Mouse (Mus musculus) MEL (cell line): ENCODE data around the gene Klhdc3. TPM values are rescaled to one million over a fixed set of nuclear protein-coding genes. Genes with fewer than 3 reads are reported as not detected.
A peak's percentile ranks its signal among the peaks of the same experiment; 100 is the strongest.

Experiments used
- DNase-seq: peaks from one replicate; pipeline ENCODE4 v3.0.0; 2011; ENCODE audit warnings: low read depth, low spot score
- H3K27ac ChIP-seq: 2 replicates; pipeline ENCODE4 v1.5.1; 2012; ENCODE audit warnings: low read depth, mild to moderate bottlenecking, control low read depth, low read length, moderate library complexity; ENCODE audit not compliant: control insufficient read depth
- H3K27me3 ChIP-seq, 2 experiments: fragments of 150-350 bp in 1 of 2; sonication (generic) in 1 of 2; 2 replicates each; pipeline ENCODE4 v1.6.1; 2012; ENCODE audit warnings: low read length in 2 of 2, mild to moderate bottlenecking in 2 of 2, improper control_type of control experiment in 1 of 2, moderate library complexity in 1 of 2; ENCODE audit not compliant: insufficient read depth in 2 of 2, control insufficient read depth in 1 of 2
- H3K36me3 ChIP-seq, 2 experiments: 2 replicates each; pipeline ENCODE4 v1.6.1; 2012 to 2014; ENCODE audit warnings: low read length in 2 of 2, improper control_type of control experiment in 1 of 2, inconsistent platforms in 1 of 2, mild to moderate bottlenecking in 1 of 2; ENCODE audit not compliant: insufficient read depth in 2 of 2, control insufficient read depth in 1 of 2
- H3K4me1 ChIP-seq, 2 experiments: fragments of 150-350 bp in 1 of 2; sonication (generic) in 1 of 2; 2 replicates each; pipeline ENCODE4 v1.6.1; 2012; ENCODE audit warnings: low read length in 2 of 2, improper control_type of control experiment in 1 of 2, mild to moderate bottlenecking in 1 of 2; ENCODE audit not compliant: insufficient read depth in 2 of 2, control insufficient read depth in 1 of 2
- H3K4me3 ChIP-seq, 2 experiments: fragments of 150-350 bp in 1 of 2; sonication (generic) in 1 of 2; 2 replicates each; pipeline ENCODE4 v1.5.1; 2012; ENCODE audit warnings: low read depth in 2 of 2, low read length in 2 of 2, mild to moderate bottlenecking in 2 of 2, moderate library complexity in 2 of 2, control low read depth in 1 of 2, improper control_type of control experiment in 1 of 2; ENCODE audit not compliant: control insufficient read depth in 1 of 2, insufficient read depth in 1 of 2
- H3K79me2 ChIP-seq: 2 replicates; pipeline ENCODE4 v1.6.1; 2012; ENCODE audit warnings: mild to moderate bottlenecking, low read length, moderate library complexity; ENCODE audit not compliant: control insufficient read depth, poor library complexity, insufficient read depth
- H3K9ac ChIP-seq: 2 replicates; pipeline ENCODE4 v1.6.1; 2012; ENCODE audit warnings: low read depth, mild to moderate bottlenecking, control low read depth, low read length, moderate library complexity; ENCODE audit not compliant: control insufficient read depth, poor library complexity, severe bottlenecking
- H3K9me3 ChIP-seq: fragments of 150-350 bp; sonication (generic); replicated peaks from 2 replicates; pipeline ENCODE4 v1.6.1; 2012; ENCODE audit warnings: mild to moderate bottlenecking, low read length, improper control_type of control experiment, moderate library complexity; ENCODE audit not compliant: insufficient read depth
- BHLHE40 ChIP-seq: IDR thresholded peaks from 2 replicates; pipeline ENCODE4 v1.6.1; 2012; ENCODE audit warnings: low read depth, mild to moderate bottlenecking, inconsistent platforms, low read length, improper control_type of control experiment, borderline replicate concordance
- E2F4 ChIP-seq: IDR thresholded peaks from 2 replicates; pipeline ENCODE4 v1.6.1; 2011; ENCODE audit warnings: low read depth, low read length, improper control_type of control experiment, borderline replicate concordance
- ELF1 ChIP-seq: IDR thresholded peaks from 2 replicates; pipeline ENCODE4 v1.6.1; 2014; ENCODE audit warnings: low read depth, mild to moderate bottlenecking, inconsistent platforms, low read length, improper control_type of control experiment, moderate library complexity
- ETS1 ChIP-seq: IDR thresholded peaks from 2 replicates; pipeline ENCODE4 v1.6.1; 2012; ENCODE audit warnings: low read depth, mild to moderate bottlenecking, inconsistent platforms, low read length, improper control_type of control experiment, moderate library complexity
- GABPA ChIP-seq: IDR thresholded peaks from 2 replicates; pipeline ENCODE4 v1.6.1; 2012; ENCODE audit warnings: low read depth, mild to moderate bottlenecking, inconsistent platforms, low read length, improper control_type of control experiment, moderate library complexity
- GATA1 ChIP-seq: IDR thresholded peaks from 2 replicates; pipeline ENCODE4 v1.6.1; 2011; ENCODE audit warnings: low read depth, low read length, improper control_type of control experiment
- HCFC1 ChIP-seq: IDR thresholded peaks from 2 replicates; pipeline ENCODE4 v1.6.1; 2012; ENCODE audit warnings: low read depth, mild to moderate bottlenecking, inconsistent platforms, low read length, improper control_type of control experiment, moderate library complexity
- JUND ChIP-seq: IDR thresholded peaks from 2 replicates; pipeline ENCODE4 v1.6.1; 2011; ENCODE audit warnings: low read depth, mild to moderate bottlenecking, improper control_type of control experiment, low read length
- KAT2A ChIP-seq: conservative IDR thresholded peaks from 2 replicates; pipeline ENCODE4 v1.6.1; 2012; ENCODE audit warnings: low read depth, low read length, improper control_type of control experiment, inconsistent platforms
- MAX ChIP-seq: IDR thresholded peaks from 2 replicates; pipeline ENCODE4 v1.6.1; 2011; ENCODE audit warnings: low read length, improper control_type of control experiment
- MEF2A ChIP-seq: IDR thresholded peaks from 2 replicates; pipeline ENCODE4 v1.6.1; 2014; ENCODE audit warnings: low read depth, mild to moderate bottlenecking, inconsistent platforms, low read length, improper control_type of control experiment; ENCODE audit not compliant: poor library complexity, insufficient replicate concordance, severe bottlenecking; ENCODE audit errors: extremely low read depth
- MYB ChIP-seq: IDR thresholded peaks from 2 replicates; pipeline ENCODE4 v1.6.1; 2011; ENCODE audit warnings: mild to moderate bottlenecking, low read depth, low read length, improper control_type of control experiment
- POLR2AphosphoS2 ChIP-seq: IDR thresholded peaks from 2 replicates; pipeline ENCODE4 v1.6.1; 2011; ENCODE audit warnings: low read length, improper control_type of control experiment
- RCOR1 ChIP-seq: IDR thresholded peaks from 2 replicates; pipeline ENCODE4 v1.6.1; 2012; ENCODE audit warnings: low read depth, mild to moderate bottlenecking, inconsistent platforms, low read length, improper control_type of control experiment
- TAL1 ChIP-seq: IDR thresholded peaks from 2 replicates; pipeline ENCODE4 v1.6.1; 2012; ENCODE audit warnings: mild to moderate bottlenecking, inconsistent platforms, low read length, moderate library complexity, mixed read lengths
- TCF12 ChIP-seq: IDR thresholded peaks from 2 replicates; pipeline ENCODE4 v1.6.1; 2014; ENCODE audit warnings: low read depth, mild to moderate bottlenecking, inconsistent platforms, low read length, improper control_type of control experiment, moderate library complexity
- UBTF ChIP-seq: IDR thresholded peaks from 2 replicates; pipeline ENCODE4 v1.6.1; 2012; ENCODE audit warnings: low read depth, mild to moderate bottlenecking, inconsistent platforms, low read length, improper control_type of control experiment, moderate library complexity, borderline replicate concordance; ENCODE audit not compliant: insufficient read depth
- USF2 ChIP-seq, 2 experiments: IDR thresholded peaks; 2 replicates each; pipeline ENCODE4 v1.6.1; 2011 to 2012; ENCODE audit warnings: improper control_type of control experiment in 2 of 2, low read length in 2 of 2, borderline replicate concordance in 1 of 2, inconsistent platforms in 1 of 2, low read depth in 1 of 2, mild to moderate bottlenecking in 1 of 2; ENCODE audit not compliant: insufficient read depth in 1 of 2
- ZC3H11A ChIP-seq: IDR thresholded peaks from 2 replicates; pipeline ENCODE4 v1.6.1; 2012; ENCODE audit warnings: low read depth, mild to moderate bottlenecking, inconsistent platforms, low read length, improper control_type of control experiment
- ZKSCAN1 ChIP-seq: IDR thresholded peaks from 2 replicates; pipeline ENCODE4 v1.6.1; 2012; ENCODE audit warnings: low read depth, mild to moderate bottlenecking, inconsistent platforms, low read length, improper control_type of control experiment, moderate library complexity
- ZMIZ1 ChIP-seq: IDR thresholded peaks from 2 replicates; pipeline ENCODE4 v1.6.1; 2012; ENCODE audit warnings: low read depth, mild to moderate bottlenecking, inconsistent platforms, low read length, improper control_type of control experiment, moderate library complexity
- polyA plus RNA-seq, 2 experiments: library from polyadenylated mRNA; stranded (reverse) in 1 of 2; unstranded in 1 of 2; fragments of >175 nt in 1 of 2; fragments of >200 nt in 1 of 2; gene quantifications; 2 replicates each; pipeline versions ENCODE4 v1.2.1 to v1.2.4; 2012; ENCODE audit warnings: low replicate concordance in 2 of 2, low read depth in 1 of 2; ENCODE audit not compliant: insufficient read length in 2 of 2, insufficient read depth in 1 of 2, missing spikeins in 1 of 2
- total RNA-seq: library from RNA; depleted of rRNA; stranded (reverse); fragments of 300-350 nt; gene quantifications from 2 replicates; pipeline ENCODE4 v1.2.3, GENCODE M21; 2012

Gene Klhdc3
- total and polyA plus RNA-seq, 3 experiments, result 95.0 to 203 TPM; not detected in 1

GRCm38 (mm10) chr17:46645561-46646321, 35.0 kb downstream of the Klhdc3 start, which contains the start of the genes Klc4 and Mrpl2 (continued):
- TF ChIP-seq ZKSCAN1 (no peak), HCFC1 (peak; percentile 95), TCF12 (peak; percentile 59; the same call in 1 of the 2 replicates), ZC3H11A (0 out of 2 replicates have a peak, but pooled peaks have one; percentile 40), POLR2AphosphoS2 (peak; percentile 97; the same call in 1 of the 2 replicates), KAT2A (peak; percentile 70), MYB (no peak), E2F4 (no peak), UBTF (no peak), TAL1 (no peak), MAX (peak; percentile 90), ETS1 (peak; percentile 53; the same call in 1 of the 2 replicates), MEF2A (0 out of 2 replicates have a peak, but pooled peaks have one; percentile 36), RCOR1 (no peak), GATA1 (no peak)
- TF ChIP-seq, all 39 proteins: peak for 22

- TF ChIP-seq GABPA (no peak), ELF1 (no peak), TCF12 (no peak), HCFC1 (no peak), ZMIZ1 (no peak), JUND (no peak), POLR2AphosphoS2 (no peak), RCOR1 (no peak), MEF2A (no peak), GATA1 (no peak), E2F4 (no peak), BHLHE40 (no peak), USF2 (IDR thresholded peaks at IDR 0.05; ENCODE audit: borderline replicate concordance in 1 of 2, insufficient read depth in 1 of 2, low read depth in 1 of 2, low read length in 2 of 2) (no peak)
- Histone ChIP-seq H3K79me2 (peaks cover 7% of the 10 kb centered on the region), H3K9me3 (no peaks in the 10 kb centered on the region), H3K4me3 (peak overlapping the region; percentile 70 to 72), H3K9ac (peak overlapping the region; percentile 65), H3K27me3 (no peaks in the 10 kb centered on the region), H3K27ac (no peak overlapping the region), H3K4me1 (peaks cover 0 to 8% of the 10 kb centered on the region in 2 experiments; a peak in 1 of 4 replicates), H3K36me3 (peaks cover 0 to 7% of the 10 kb centered on the region in 2 experiments; a peak in 2 of 4 replicates)
- DNase-seq, result no peak
Measured at GRCm38 (mm10) chr17:46644916-46645475, 35.7 kb downstream of the Klhdc3 start.
